8 mouse cellular contexts compared by ENCODE assay signal in the genomic region with DNA sequence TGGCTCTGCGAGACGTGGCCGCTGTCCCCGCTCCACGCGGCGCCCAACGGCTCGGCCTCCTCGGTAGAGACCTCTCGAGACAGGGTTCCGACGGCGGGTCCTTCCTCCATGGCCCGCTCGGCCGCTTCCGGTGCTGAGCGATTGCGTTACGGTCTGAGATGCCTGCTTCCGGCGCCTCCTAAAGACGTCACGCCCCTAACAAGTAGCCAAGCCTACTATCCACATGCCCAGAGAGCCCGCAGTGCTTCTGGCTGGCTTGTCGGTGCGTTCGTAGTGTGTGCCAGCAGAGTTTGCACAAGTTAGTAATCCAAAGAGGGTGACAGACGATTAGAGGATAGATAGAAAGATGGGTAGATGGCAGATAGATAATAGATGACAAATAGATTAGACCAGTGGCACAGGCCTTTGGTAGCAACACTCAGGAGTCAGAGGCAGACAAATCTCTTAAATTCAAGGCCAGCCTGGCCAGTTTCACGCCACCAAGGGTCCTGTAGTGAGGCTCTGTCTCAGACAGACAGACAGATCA. TPM values are rescaled to one million over a fixed set of nuclear protein-coding genes. Genes with fewer than 3 reads are reported as not detected.
A peak's percentile ranks its signal among the peaks of the same experiment; 100 is the strongest.
DNase-seq lines count a peak whose midpoint lies in the region; ATAC-seq and TF ChIP-seq lines count a peak whose summit lies in the region.

A gene (minus strand): TSS at position 115 of the 526 bp plus-strand sequence.

- WGBS in hindbrain, embryonic 14.5 days, result 5% methylated on average over 31 of the region's 31 CpGs

- H3K9me3 ChIP-seq in hindbrain, embryonic 14.5 days (ENCODE audit: control insufficient read depth, low read length), result no peaks in the 10 kb centered on the region

- peaks cover 7% of the 10 kb centered on the region; the same call in 1 of the 2 replicates for H3K36me3 ChIP-seq in hindbrain, embryonic 14.5 days (replicated peaks; ENCODE audit: control insufficient read depth, insufficient read depth)

- H3K9ac ChIP-seq in hindbrain, embryonic 14.5 days, result peak within 1 kb of the TSS; percentile 91

- no peak for TF ChIP-seq CTCF in Patski (IDR thresholded peaks at IDR 0.05)

- in situ Hi-C loops in Patski (cut with MboI; ENCODE audit: low pct_unique_long_range_greater_than_20kb), result no loop called here

- POLR2A ChIA-PET in Patski (lab: Charles Lee), result interaction anchor here (1.4 kb wide), 1 partner anchor 147 kb away, joined by 3 read pairs; no protein-coding TSS in a partner anchor

- H3K27ac ChIP-seq in hindbrain, embryonic 14.5 days, result peak within 1 kb of the TSS; percentile 65

- H3K4me1 ChIP-seq in hindbrain, embryonic 14.5 days (replicated peaks; ENCODE audit: control insufficient read depth, insufficient read depth, low read length), result peaks cover 23% of the 10 kb centered on the region

- DNase-seq in Patski (ENCODE audit: low read depth, low spot score), result no peak
- peak; percentile 96 to 97 for DNase-seq in cerebellum, postnatal 14 days
- peak; percentile 92 to 95 for DNase-seq in frontal cortex, postnatal 25 days (ENCODE audit: low spot score in 2 of 2)
- DNase-seq in hindbrain, embryonic 14.5 days (ENCODE audit: low spot score), result peak; percentile 98
- peak; percentile 93 for DNase-seq in layer of hippocampus, postnatal 36 days
- peak; percentile 96 for DNase-seq in lung, postnatal 36 days
- peak; percentile 95 for DNase-seq in retina, postnatal 1 day
- DNase-seq in urinary bladder, adult 18-20 months (ENCODE audit: low spot score in 2 of 2), result peak; percentile 83 to 90

- H3K4me3 ChIP-seq in hindbrain, embryonic 14.5 days (replicated peaks; ENCODE audit: low read length), result peak within 1 kb of the TSS; percentile 98

- H3K4me2 ChIP-seq in hindbrain, embryonic 14.5 days (replicated peaks), result peak within 1 kb of the TSS; percentile 99

- H3K27me3 ChIP-seq in Patski, result no peaks in the 10 kb centered on the region
- peaks cover 3% of the 10 kb centered on the region; the same call in 1 of the 2 replicates for H3K27me3 ChIP-seq in hindbrain, embryonic 14.5 days (ENCODE audit: control insufficient read depth, insufficient read depth, low read length)

- CTCF ChIA-PET in Patski (lab: Charles Lee), result interaction anchor here (1.6 kb wide), 1 partner anchor 10 kb away, joined by 4 read pairs; no protein-coding TSS in a partner anchor

- ATAC-seq in Patski, result peak; percentile 53
- peak; percentile 97 for ATAC-seq in hindbrain, embryonic 14.5 days (ENCODE audit: low FRiP score)

RNA-seq across cellular contexts. Expression of the gene that starts here (rescaled TPM):
- 25.5 TPM for polyA plus RNA-seq in Patski (2021)
- 26.0 and 26.1 TPM in 2 replicates for polyA plus RNA-seq in hindbrain, embryonic 14.5 days (2014; fragmentation: Nextera tagmentation; extraction: Ambion mirVana)
- 10 to 100 TPM; 23.2 to 24.4 TPM for total RNA-seq in layer of hippocampus, postnatal 36 days (2021)
